In genomic region chr2:103564427-103565023, GRCm38 (mm10) we compare ENCODE assay signal across 8 mouse cellular contexts. TPM values are rescaled to one million over a fixed set of nuclear protein-coding genes. Genes with fewer than 3 reads are reported as not detected.
DNase-seq lines count a peak whose midpoint lies in the region; ATAC-seq lines count a peak whose summit lies in the region.

No protein-coding gene starts in this region.

- no peak overlapping the region for H3K27ac ChIP-seq in lung, embryonic 15.5 days
- no peak overlapping the region for H3K27ac ChIP-seq in embryonic facial prominence, embryonic 13.5 days
- H3K27ac ChIP-seq in limb, embryonic 13.5 days = no peak overlapping the region
- no peak overlapping the region for H3K27ac ChIP-seq in stomach, embryonic 14.5 days (ENCODE audit: low read length)

- H3K4me1 ChIP-seq in lung, embryonic 15.5 days = peaks cover 37% of the 10 kb centered on the region
- peaks cover 34% of the 10 kb centered on the region for H3K4me1 ChIP-seq in embryonic facial prominence, embryonic 13.5 days
- H3K4me1 ChIP-seq in limb, embryonic 13.5 days = peaks cover 35% of the 10 kb centered on the region
- H3K4me1 ChIP-seq in stomach, embryonic 14.5 days (ENCODE audit: control insufficient read depth, insufficient read depth, low read length) = peaks cover 22% of the 10 kb centered on the region

- no peak overlapping the region for H3K9ac ChIP-seq in lung, embryonic 15.5 days
- peak overlapping the region; percentile 59; the same call in 1 of the 2 replicates for H3K9ac ChIP-seq in embryonic facial prominence, embryonic 13.5 days
- H3K9ac ChIP-seq in limb, embryonic 13.5 days = no peak overlapping the region
- H3K9ac ChIP-seq in stomach, embryonic 14.5 days (replicated peaks; ENCODE audit: low read depth, low read length) = no peak overlapping the region

- H3K9me3 ChIP-seq in lung, embryonic 15.5 days = no peaks in the 10 kb centered on the region
- H3K9me3 ChIP-seq in embryonic facial prominence, embryonic 13.5 days = no peaks in the 10 kb centered on the region
- no peaks in the 10 kb centered on the region for H3K9me3 ChIP-seq in limb, embryonic 13.5 days
- H3K9me3 ChIP-seq in stomach, embryonic 14.5 days (ENCODE audit: control insufficient read depth, low read depth, low read length) = no peaks in the 10 kb centered on the region

- ATAC-seq in lung, embryonic 15.5 days (ENCODE audit: borderline replicate concordance, extremely low read depth, low FRiP score, low TSS enrichment) = no peak
- no peak for ATAC-seq in embryonic facial prominence, embryonic 13.5 days (ENCODE audit: insufficient number of reproducible peaks, insufficient read depth, low FRiP score, low TSS enrichment, low read depth)
- no peak for ATAC-seq in limb, embryonic 13.5 days (ENCODE audit: low FRiP score, low read depth)
- no peak for ATAC-seq in stomach, embryonic 14.5 days (ENCODE audit: insufficient number of reproducible peaks, insufficient read depth, low FRiP score, low read depth)

- H3K27me3 ChIP-seq in lung, embryonic 15.5 days = peaks cover 12% of the 10 kb centered on the region; the same call in 1 of the 2 replicates
- H3K27me3 ChIP-seq in embryonic facial prominence, embryonic 13.5 days = peaks cover 16% of the 10 kb centered on the region; the same call in 1 of the 2 replicates
- H3K27me3 ChIP-seq in limb, embryonic 13.5 days = peaks cover 20% of the 10 kb centered on the region
- H3K27me3 ChIP-seq in stomach, embryonic 14.5 days (ENCODE audit: control insufficient read depth, insufficient read depth, low read length) = no peaks in the 10 kb centered on the region

- peak overlapping the region; percentile 97 for H3K4me2 ChIP-seq in lung, embryonic 15.5 days
- H3K4me2 ChIP-seq in embryonic facial prominence, embryonic 13.5 days = peak overlapping the region; percentile 91
- H3K4me2 ChIP-seq in limb, embryonic 13.5 days (replicated peaks) = peak overlapping the region; percentile 92
- H3K4me2 ChIP-seq in stomach, embryonic 14.5 days (replicated peaks; ENCODE audit: low read depth, low read length) = peak overlapping the region; percentile 97

- H3K4me3 ChIP-seq in lung, embryonic 15.5 days = peak overlapping the region; percentile 59
- H3K4me3 ChIP-seq in embryonic facial prominence, embryonic 13.5 days = peak overlapping the region; percentile 82
- H3K4me3 ChIP-seq in limb, embryonic 13.5 days = peak overlapping the region; percentile 88
- peak overlapping the region; percentile 58; the same call in 1 of the 2 replicates for H3K4me3 ChIP-seq in stomach, embryonic 14.5 days (ENCODE audit: low read depth, low read length)

- DNase-seq in lung, postnatal 14 days = no peak
- DNase-seq in cerebellum, postnatal 25 days = no peak
- no peak for DNase-seq in T-cell, adult 2 months (ENCODE audit: low spot score)
- DNase-seq in cerebellum, postnatal 36 days = no peak

- H3K36me3 ChIP-seq in lung, embryonic 15.5 days = no peaks in the 10 kb centered on the region
- no peaks in the 10 kb centered on the region for H3K36me3 ChIP-seq in embryonic facial prominence, embryonic 13.5 days
- H3K36me3 ChIP-seq in limb, embryonic 13.5 days = no peaks in the 10 kb centered on the region
- H3K36me3 ChIP-seq in stomach, embryonic 14.5 days (ENCODE audit: control insufficient read depth, insufficient read depth, low read length) = no peaks in the 10 kb centered on the region

- WGBS in lung, embryonic 15.5 days = 16% methylated on average over 8 of the region's 8 CpGs
- 14% methylated on average over 8 of the region's 8 CpGs for WGBS in embryonic facial prominence, embryonic 13.5 days
- 13% methylated on average over 8 of the region's 8 CpGs for WGBS in limb, embryonic 13.5 days
- 14% methylated on average over 8 of the region's 8 CpGs for WGBS in stomach, embryonic 14.5 days

RNA-seq across cellular contexts. Expression of gene Abtb2, which starts 1.6 kb away (rescaled TPM):
- polyA plus RNA-seq in lung, embryonic 15.5 days (2015; fragmentation: Nextera tagmentation; extraction: Ambion mirVana) = 8.3 and 8.5 TPM in 2 replicates
- 17.4 and 19.7 TPM in 2 replicates for polyA plus RNA-seq in embryonic facial prominence, embryonic 13.5 days (2015; fragmentation: Nextera tagmentation; extraction: Ambion mirVana)
- polyA plus RNA-seq in limb, embryonic 13.5 days (2015; fragmentation: Nextera tagmentation; extraction: Ambion mirVana) = 17.6 and 20.5 TPM in 2 replicates
- polyA plus RNA-seq in stomach, embryonic 14.5 days (2014; fragmentation: Nextera tagmentation; extraction: Ambion mirVana) = 4.0 and 4.4 TPM in 2 replicates
